Mouse (Mus musculus) intestine, embryonic 14.5 days (tissue): ENCODE measurements around the gene Atp8a2. TPM values are rescaled to one million over a fixed set of nuclear protein-coding genes. Genes with fewer than 3 reads are reported as not detected.
A peak's percentile ranks its signal among the peaks of the same experiment; 100 is the strongest.

ENCODE experiments used
- ATAC-seq: fragments of 200-750 bp; cut with Nextera tagmentation; replicated peaks from 2 replicates; pipeline ENCODE4 v1.8.0; 2017; ENCODE audit warnings: low read depth, moderate number of reproducible peaks, moderate TSS enrichment, moderate library complexity; ENCODE audit not compliant: low FRiP score, low TSS enrichment
- DNase-seq: peaks from one replicate; pipeline ENCODE4 v3.0.0-alpha.2; 2018; ENCODE audit warnings: low spot score
- H3K27ac ChIP-seq: fragments of 300-500 bp; sonication (generic); 2 replicates; pipeline ENCODE4 v1.5.1; 2014; ENCODE audit warnings: low read depth, mild to moderate bottlenecking, control low read depth
- H3K27me3 ChIP-seq: fragments of 300-500 bp; sonication (generic); replicated peaks from 2 replicates; pipeline ENCODE4 v1.6.1; 2014; ENCODE audit warnings: low read length, control low read depth; ENCODE audit not compliant: control insufficient read depth, insufficient read depth
- H3K36me3 ChIP-seq: fragments of 300-500 bp; sonication (generic); 2 replicates; pipeline ENCODE4 v1.6.1; 2014; ENCODE audit warnings: low read length, control low read depth; ENCODE audit not compliant: control insufficient read depth, insufficient read depth
- H3K4me1 ChIP-seq: fragments of 300-500 bp; sonication (generic); replicated peaks from 2 replicates; pipeline ENCODE4 v1.6.1; 2014; ENCODE audit warnings: low read length, control low read depth, mixed read lengths; ENCODE audit not compliant: control insufficient read depth, insufficient read depth
- H3K4me2 ChIP-seq: fragments of 300-500 bp; sonication (generic); 2 replicates; pipeline ENCODE4 v1.6.1; 2014; ENCODE audit warnings: low read length
- H3K4me3 ChIP-seq: fragments of 300-500 bp; sonication (generic); 2 replicates; pipeline ENCODE4 v1.5.1; 2014; ENCODE audit warnings: low read depth, low read length, control low read depth, mixed read lengths
- H3K9ac ChIP-seq: fragments of 300-500 bp; sonication (generic); 2 replicates; pipeline ENCODE4 v1.6.1; 2014; ENCODE audit warnings: mild to moderate bottlenecking, low read length
- H3K9me3 ChIP-seq: fragments of 300-500 bp; sonication (generic); 2 replicates; pipeline ENCODE4 v1.6.1; 2016; ENCODE audit warnings: low read length, control low read depth; ENCODE audit not compliant: control insufficient read depth
- WGBS: fragments of 180-500 bp; shearing (Covaris S2); extraction: QIAGEN DNeasy Blood & Tissue Kit; methylation state at CpG from one replicate; pipeline ENCODE4 v1.1.7; 2014; 5-methylcytosine and 5-hydroxymethylcytosine counted together
- polyA plus RNA-seq: library from polyadenylated mRNA; unstranded; fragments of >200 nt; fragmentation: Nextera tagmentation; extraction: Ambion mirVana; gene quantifications from 2 replicates; pipeline ENCODE4 v1.2.1, GENCODE M21; 2014

Atp8a2 gene
- polyA plus RNA-seq, 1 experiment from 2014 or later = 9.0 TPM

- Histone ChIP-seq H3K27me3 (no peaks in the 10 kb centered on the region), H3K9me3 (no peaks in the 10 kb centered on the region), H3K4me3 (no peak overlapping the region), H3K27ac (no peak overlapping the region), H3K9ac (no peak overlapping the region), H3K4me1 (0 out of 2 replicates have a peak, but pooled peaks cover 5% of the 10 kb centered on the region), H3K4me2 (no peak overlapping the region), H3K36me3 (peaks cover 15% of the 10 kb centered on the region)
- WGBS = 89% methylated on average over 6 of the region's 6 CpGs
- no peak for ATAC-seq
- no peak for DNase-seq
These were observed 564.9 kb downstream of the Atp8a2 start for GRCm38 (mm10) chr14:59632067-59632466.

- Histone ChIP-seq H3K9ac (no peak overlapping the region), H3K4me2 (no peak overlapping the region), H3K27me3 (no peaks in the 10 kb centered on the region), H3K9me3 (no peaks in the 10 kb centered on the region), H3K4me3 (no peak overlapping the region), H3K27ac (no peak overlapping the region), H3K4me1 (peaks cover 5% of the 10 kb centered on the region), H3K36me3 (peaks cover 15% of the 10 kb centered on the region)
- ATAC-seq (no peak), DNase-seq (no peak)
- WGBS = 93% methylated on average over 9 of the region's 9 CpGs
These were observed 566.9 kb downstream of the Atp8a2 start for GRCm38 (mm10) chr14:59630096-59630495.

- peaks cover 15% of the 10 kb centered on the region for H3K36me3 ChIP-seq
- ATAC-seq (no peak), DNase-seq (no peak)
- H3K4me1 ChIP-seq = peaks cover 12% of the 10 kb centered on the region
- WGBS = 92% methylated on average over 15 of the region's 15 CpGs
- no peak overlapping the region for H3K9ac ChIP-seq
- H3K4me3 ChIP-seq = no peak overlapping the region
- H3K4me2 ChIP-seq = no peak overlapping the region
- no peak overlapping the region for H3K27ac ChIP-seq
- peaks cover 4% of the 10 kb centered on the region; the same call in 1 of the 2 replicates for H3K27me3 ChIP-seq
- H3K9me3 ChIP-seq = no peaks in the 10 kb centered on the region
These were observed 567.7 kb downstream of the Atp8a2 start for GRCm38 (mm10) chr14:59629308-59629707.

GRCm38 (mm10) chr14:59627823-59628222 is 569.2 kb downstream of the Atp8a2 start:
- Histone ChIP-seq H3K36me3 (peaks cover 15% of the 10 kb centered on the region), H3K9me3 (no peaks in the 10 kb centered on the region), H3K4me3 (peak overlapping the region; percentile 62), H3K9ac (no peak overlapping the region), H3K27ac (no peak overlapping the region), H3K4me2 (peak overlapping the region; percentile 72), H3K27me3 (peaks cover 8% of the 10 kb centered on the region; the same call in 1 of the 2 replicates), H3K4me1 (peaks cover 12% of the 10 kb centered on the region)
- DNase-seq = peak; percentile 69
- ATAC-seq = 0 out of 2 replicates have a peak, but pooled peaks have one; percentile 43
- 28% methylated on average over 7 of the region's 7 CpGs for WGBS

GRCm38 (mm10) chr14:59627142-59627680 is 569.8 kb downstream of the Atp8a2 start:
- Histone ChIP-seq H3K27me3 (peaks cover 8% of the 10 kb centered on the region; the same call in 1 of the 2 replicates), H3K4me3 (peak overlapping the region; percentile 62), H3K9me3 (no peaks in the 10 kb centered on the region), H3K9ac (peak overlapping the region; percentile 70; the same call in 1 of the 2 replicates), H3K4me1 (peaks cover 12% of the 10 kb centered on the region), H3K27ac (no peak overlapping the region), H3K4me2 (peak overlapping the region; percentile 72), H3K36me3 (peaks cover 15% of the 10 kb centered on the region)
- WGBS = 22% methylated on average over 9 of the region's 9 CpGs
- DNase-seq = peak; percentile 65
- no peak for ATAC-seq

- DNase-seq = no peak
- peak overlapping the region; percentile 70 for H3K9ac ChIP-seq
These were observed 570.3 kb downstream of the Atp8a2 start for GRCm38 (mm10) chr14:59626711-59627110.

GRCm38 (mm10) chr14:59625806-59626364 is 571.1 kb downstream of the Atp8a2 start:
- under 1% methylated on average over 51 of the region's 51 CpGs for WGBS
- Histone ChIP-seq H3K9ac (peak overlapping the region; percentile 70), H3K9me3 (no peaks in the 10 kb centered on the region), H3K27me3 (peaks cover 8% of the 10 kb centered on the region; the same call in 1 of the 2 replicates), H3K36me3 (peaks cover 10% of the 10 kb centered on the region), H3K4me3 (peak overlapping the region; percentile 62), H3K27ac (peak overlapping the region; percentile 73), H3K4me1 (peaks cover 12% of the 10 kb centered on the region), H3K4me2 (peak overlapping the region; percentile 72)
- peak; percentile 86 for DNase-seq
- peak; percentile 28; the same call in 1 of the 2 replicates for ATAC-seq

More at GRCm38 (mm10) chr14:59626711-59627110, 570.3 kb downstream of the Atp8a2 start:
- H3K4me3 ChIP-seq = peak overlapping the region; percentile 62
- H3K36me3 ChIP-seq = peaks cover 13% of the 10 kb centered on the region
- 17% methylated on average over 8 of the region's 8 CpGs for WGBS
- H3K4me2 ChIP-seq = peak overlapping the region; percentile 72
- H3K4me1 ChIP-seq = peaks cover 12% of the 10 kb centered on the region
- no peak overlapping the region for H3K27ac ChIP-seq
- peaks cover 8% of the 10 kb centered on the region; the same call in 1 of the 2 replicates for H3K27me3 ChIP-seq
- no peak for ATAC-seq
- no peaks in the 10 kb centered on the region for H3K9me3 ChIP-seq

- peak; percentile 86 for ATAC-seq
- H3K9me3 ChIP-seq = no peaks in the 10 kb centered on the region
- H3K4me3 ChIP-seq = peak within 1 kb of the TSS; percentile 62
- peaks cover 9% of the 10 kb centered on the region for H3K36me3 ChIP-seq
- H3K9ac ChIP-seq = peak within 1 kb of the TSS; percentile 70
- H3K4me2 ChIP-seq = peak within 1 kb of the TSS; percentile 72
- peaks cover 12% of the 10 kb centered on the region for H3K4me1 ChIP-seq
- H3K27ac ChIP-seq = peak within 1 kb of the TSS; percentile 73
- H3K27me3 ChIP-seq = peaks cover 8% of the 10 kb centered on the region; the same call in 1 of the 2 replicates
- whole genome bisulfite sequencing = under 1% methylated on average over 65 of the region's 65 CpGs
- DNase-seq = peak; percentile 93
These were observed 571.7 kb downstream of the Atp8a2 start, which contains the start of gene Shisa2 for GRCm38 (mm10) chr14:59625158-59625805. Gene Shisa2 (plus strand): TSS chr14:59625308.
